Mouse (Mus musculus) T-helper 1 cell (primary cell): Measurements from ENCODE around the gene Cdpf1.

Experiments
- in situ Hi-C: fragments of 300-600 bp; cut with MboI, MseI; formaldehyde crosslinking; loops from one replicate; pipeline ENCODE4 v1.15.1; 2025; ENCODE audit warnings: high pct_unique_total_duplicates

Gene Cdpf1

GRCm38 (mm10) chr15:85811535-85812277 lies at the start of gene Cdpf1:
Gene Cdpf1 (minus strand): TSS chr15:85811697.
- in situ Hi-C loops, result no loop called here

- in situ Hi-C loops, result loop anchor here (10.0 kb wide), 1 partner anchor 825 kb away; no protein-coding TSS in a partner anchor
Observed at GRCm38 (mm10) chr15:85859490-85860031, 48.1 kb upstream of the Cdpf1 start, which contains the start of gene Gtse1. Gene Gtse1 (plus strand): TSS chr15:85859745.

GRCm38 (mm10) chr15:85858980-85859489 lies 47.5 kb upstream of the Cdpf1 start:
- in situ Hi-C loops, result loop anchor here (10.0 kb wide), 1 partner anchor 824 kb away; no protein-coding TSS in a partner anchor

GRCm38 (mm10) chr15:85851656-85852392 lies 40.3 kb upstream of the Cdpf1 start:
- in situ Hi-C loops, result loop anchor here (5.0 to 10.0 kb wide), 2 partner anchors 135 to 817 kb away; no protein-coding TSS in a partner anchor

GRCm38 (mm10) chr15:85845071-85845470 lies 33.6 kb upstream of the Cdpf1 start:
- in situ Hi-C loops, result loop anchor here (5.0 kb wide), 1 partner anchor 213 kb away; no protein-coding TSS in a partner anchor

GRCm38 (mm10) chr15:85841796-85842360 lies 30.4 kb upstream of the Cdpf1 start:
- in situ Hi-C loops, result no loop called here

GRCm38 (mm10) chr15:85840983-85841382 lies 29.5 kb upstream of the Cdpf1 start:
- in situ Hi-C loops, result no loop called here

- in situ Hi-C loops, result no loop called here
Observed at GRCm38 (mm10) chr15:85836887-85837286, 25.4 kb upstream of the Cdpf1 start.

- in situ Hi-C loops, result no loop called here
Observed at GRCm38 (mm10) chr15:85835335-85835734, 23.8 kb upstream of the Cdpf1 start.

- in situ Hi-C loops, result no loop called here
Observed at GRCm38 (mm10) chr15:85832599-85832998, 21.1 kb upstream of the Cdpf1 start.

- in situ Hi-C loops, result no loop called here
Observed at GRCm38 (mm10) chr15:85831954-85832590, 20.6 kb upstream of the Cdpf1 start, which contains the start of gene Ttc38. Gene Ttc38 (plus strand): TSS chr15:85832306.

GRCm38 (mm10) chr15:85829470-85829869 lies 18.0 kb upstream of the Cdpf1 start:
- in situ Hi-C loops, result no loop called here

GRCm38 (mm10) chr15:85828071-85828470 lies 16.6 kb upstream of the Cdpf1 start:
- in situ Hi-C loops, result no loop called here

- in situ Hi-C loops, result no loop called here
Observed at GRCm38 (mm10) chr15:85826676-85827075, 15.2 kb upstream of the Cdpf1 start.

GRCm38 (mm10) chr15:85822011-85822359 lies 10.5 kb upstream of the Cdpf1 start:
- in situ Hi-C loops, result no loop called here

- in situ Hi-C loops, result no loop called here
Observed at GRCm38 (mm10) chr15:85821203-85822010, 9.9 kb upstream of the Cdpf1 start, which contains the start of gene Pkdrej. Gene Pkdrej (minus strand): TSS chr15:85821734.

GRCm38 (mm10) chr15:85813428-85813827 lies 1.9 kb upstream of the Cdpf1 start:
- in situ Hi-C loops, result no loop called here

- in situ Hi-C loops, result no loop called here
Observed at GRCm38 (mm10) chr15:85810806-85811521, 533 bp downstream of the Cdpf1 start.

- in situ Hi-C loops, result no loop called here
Observed at GRCm38 (mm10) chr15:85810462-85810805, 1.1 kb downstream of the Cdpf1 start.

- in situ Hi-C loops, result no loop called here
Observed at GRCm38 (mm10) chr15:85809091-85809490, 2.4 kb downstream of the Cdpf1 start.
